Mouse (Mus musculus) ES-Bruce4 (cell line): ENCODE data around the gene Apc2. TPM values are rescaled to one million over a fixed set of nuclear protein-coding genes. Genes with fewer than 3 reads are reported as not detected.

Source experiments
- H3K27ac ChIP-seq: 2 replicates; pipeline ENCODE4 v1.5.1; 2012; ENCODE audit warnings: low read length, inconsistent platforms; ENCODE audit not compliant: insufficient read depth
- H3K27me3 ChIP-seq: 2 replicates; pipeline ENCODE4 v1.6.1; 2012; ENCODE audit warnings: mild to moderate bottlenecking, low read length, inconsistent platforms; ENCODE audit not compliant: control insufficient read depth, poor library complexity, insufficient read depth, severe bottlenecking
- H3K36me3 ChIP-seq: 2 replicates; pipeline ENCODE4 v1.6.1; 2012; ENCODE audit warnings: inconsistent platforms, mild to moderate bottlenecking, low read length, moderate library complexity; ENCODE audit not compliant: control insufficient read depth, poor library complexity, insufficient read depth, severe bottlenecking
- H3K4me1 ChIP-seq: one replicate; pipeline ENCODE4 v1.8.1; 2011; ENCODE audit warnings: low read length; ENCODE audit not compliant: control insufficient read depth, insufficient read depth
- H3K4me3 ChIP-seq: 2 replicates; pipeline ENCODE4 v1.5.1; 2011; ENCODE audit warnings: low read depth, mild to moderate bottlenecking, low read length
- H3K9ac ChIP-seq: 2 replicates; pipeline ENCODE4 v1.6.1; 2012; ENCODE audit warnings: low read depth, mild to moderate bottlenecking, inconsistent platforms; ENCODE audit not compliant: poor library complexity, severe bottlenecking
- H3K9me3 ChIP-seq: replicated peaks from 2 replicates; pipeline ENCODE4 v1.6.1; 2012; ENCODE audit warnings: mild to moderate bottlenecking, low read length, inconsistent platforms; ENCODE audit not compliant: control insufficient read depth, poor library complexity, insufficient read depth, severe bottlenecking
- CTCF ChIP-seq: IDR thresholded peaks from one replicate; pipeline ENCODE4 v1.8.1; 2011; ENCODE audit warnings: low read depth, low read length
- EP300 ChIP-seq: IDR thresholded peaks from 2 replicates; pipeline ENCODE4 v1.6.1; 2011; ENCODE audit warnings: low read depth, low read length; ENCODE audit not compliant: insufficient read depth
- POLR2A ChIP-seq: IDR thresholded peaks from one replicate; pipeline ENCODE4 v1.8.1; 2011; ENCODE audit warnings: low read length; ENCODE audit not compliant: insufficient read depth
- polyA plus RNA-seq: library from polyadenylated mRNA; stranded (reverse); fragments of >200 nt; gene quantifications from 2 replicates; pipeline ENCODE4 v1.2.4, GENCODE M21; 2011; ENCODE audit warnings: low read depth; ENCODE audit not compliant: missing spikeins, insufficient read depth, insufficient read length

Gene Apc2
- polyA plus RNA-seq, 1 experiment, result 3.8 TPM

GRCm38 (mm10) chr10:80257936-80258335, 37.8 kb upstream of the Apc2 start:
- Histone ChIP-seq H3K36me3 (peaks cover 4% of the 10 kb centered on the region; the same call in 1 of the 2 replicates), H3K27me3 (no peaks in the 10 kb centered on the region), H3K4me3 (no peak overlapping the region), H3K27ac (no peak overlapping the region), H3K9me3 (no peaks in the 10 kb centered on the region), H3K9ac (no peak overlapping the region), H3K4me1 (no peaks in the 10 kb centered on the region)
- TF ChIP-seq POLR2A, result no peak
- TF ChIP-seq EP300, result no peak
- TF ChIP-seq CTCF, result no peak

GRCm38 (mm10) chr10:80258752-80259462, 36.9 kb upstream of the Apc2 start:
- no peaks in the 10 kb centered on the region for H3K27me3 ChIP-seq
- no peak overlapping the region for H3K9ac ChIP-seq
- no peak overlapping the region for H3K27ac ChIP-seq
- H3K9me3 ChIP-seq, result no peaks in the 10 kb centered on the region
- no peak for TF ChIP-seq EP300
- TF ChIP-seq CTCF, result no peak
- no peak for TF ChIP-seq POLR2A
- H3K36me3 ChIP-seq, result peaks cover 4% of the 10 kb centered on the region; the same call in 1 of the 2 replicates
- H3K4me3 ChIP-seq, result no peak overlapping the region
- no peaks in the 10 kb centered on the region for H3K4me1 ChIP-seq

- H3K9ac ChIP-seq, result no peak overlapping the region
- no peak overlapping the region for H3K27ac ChIP-seq
- TF ChIP-seq POLR2A (no peak), EP300 (no peak), CTCF (no peak)
- H3K9me3 ChIP-seq, result no peaks in the 10 kb centered on the region
- H3K27me3 ChIP-seq, result no peaks in the 10 kb centered on the region
- no peaks in the 10 kb centered on the region for H3K4me1 ChIP-seq
- H3K36me3 ChIP-seq, result peaks cover 4% of the 10 kb centered on the region; the same call in 1 of the 2 replicates
- H3K4me3 ChIP-seq, result no peak overlapping the region
Measured at GRCm38 (mm10) chr10:80259463-80259805, 36.3 kb upstream of the Apc2 start.

- H3K9ac ChIP-seq, result no peak overlapping the region
- TF ChIP-seq EP300, result no peak
- TF ChIP-seq CTCF, result no peak
- no peak for TF ChIP-seq POLR2A
- H3K4me3 ChIP-seq, result peak overlapping the region; percentile 56
- H3K4me1 ChIP-seq, result no peaks in the 10 kb centered on the region
- H3K9me3 ChIP-seq, result no peaks in the 10 kb centered on the region
- no peak overlapping the region for H3K27ac ChIP-seq
- H3K27me3 ChIP-seq, result no peaks in the 10 kb centered on the region
- H3K36me3 ChIP-seq, result peaks cover 4% of the 10 kb centered on the region; the same call in 1 of the 2 replicates
Measured at GRCm38 (mm10) chr10:80259861-80260641, 35.7 kb upstream of the Apc2 start.

GRCm38 (mm10) chr10:80260642-80261584, 34.9 kb upstream of the Apc2 start, which contains the start of the genes Gamt and Dazap1:
Gamt (minus strand) TSS chr10:80261012.
Dazap1 (plus strand) TSS chr10:80261486.
- Histone ChIP-seq H3K36me3 (no peaks in the 10 kb centered on the region), H3K9ac (peak within 1 kb of the TSS; percentile 26), H3K27me3 (no peaks in the 10 kb centered on the region), H3K9me3 (no peaks in the 10 kb centered on the region), H3K27ac (peak within 1 kb of the TSS; percentile 33; the same call in 1 of the 2 replicates), H3K4me1 (no peaks in the 10 kb centered on the region), H3K4me3 (peak within 1 kb of the TSS; percentile 70)
- TF ChIP-seq POLR2A, result no peak
- no peak for TF ChIP-seq EP300
- TF ChIP-seq CTCF, result no peak
